Mouse (Mus musculus) adrenal gland, postnatal 0 days (tissue): ENCODE data around the gene Rapgef6. TPM values are rescaled to one million over a fixed set of nuclear protein-coding genes. Genes with fewer than 3 reads are reported as not detected.

Source experiments
- microRNA-seq: library from miRNA; unstranded; fragments of <30 nt; microRNA quantifications from one replicate; pipeline ENCODE4, GENCODE M21; 2016; ENCODE audit warnings: borderline replicate concordance; ENCODE audit not compliant: insufficient number of aligned reads
- polyA plus RNA-seq: library from polyadenylated mRNA; unstranded; fragments of >200 nt; fragmentation: Nextera tagmentation; extraction: Ambion mirVana; gene quantifications from 2 replicates; pipeline ENCODE4 v1.2.1, GENCODE M21; 2015

Gene Rapgef6
- polyA plus RNA-seq: 23.3 and 25.6 TPM in 2 replicates

GRCm38 (mm10) chr11:54522529-54523430 is at the start of gene Rapgef6:
Gene Rapgef6 (plus strand): TSS chr11:54522847.

Small RNA genes within 50 kb of the gene (microRNA-seq; reads per million reads assigned to microRNA genes)
- gene Gm26116: not detected

Other genes with a start within 250 kb of the Rapgef6 start
- gene Acsl6, start 219.0 kb upstream of the Rapgef6 start, polyA plus RNA-seq: 3.5 and 3.6 TPM in 2 replicates
- gene Meikin, start 152.2 kb upstream of the Rapgef6 start, polyA plus RNA-seq: 0.18 TPM in 1 of 2 replicates, not detected in the other
- 7.0 and 8.8 TPM in 2 replicates for gene Fnip1, start 84.6 kb upstream of the Rapgef6 start, polyA plus RNA-seq